Mouse (Mus musculus) liver, postnatal 0 days (tissue): ENCODE data around the gene Pde4b. TPM values are rescaled to one million over a fixed set of nuclear protein-coding genes. Genes with fewer than 3 reads are reported as not detected.

Experiments
- ATAC-seq: fragments of 200-750 bp; cut with Nextera tagmentation; 2 replicates; pipeline ENCODE4 v1.8.0; 2017; ENCODE audit warnings: mild to moderate bottlenecking, moderate library complexity
- DNase-seq: peaks from one replicate; pipeline ENCODE4 v3.0.0-alpha.2; 2016
- H3K27ac ChIP-seq: fragments of 300-500 bp; sonication (generic); 2 replicates; pipeline ENCODE4 v1.5.1; 2014; ENCODE audit warnings: antibody characterized with exemption, moderate library complexity, mild to moderate bottlenecking, low read depth
- H3K27me3 ChIP-seq: fragments of 300-500 bp; sonication (generic); 2 replicates; pipeline ENCODE4 v1.6.1; 2014; ENCODE audit warnings: low read length, control low read depth, mixed read lengths; ENCODE audit not compliant: insufficient read depth
- H3K36me3 ChIP-seq: fragments of 300-500 bp; sonication (generic); replicated peaks from 2 replicates; pipeline ENCODE4 v1.6.1; 2014; ENCODE audit warnings: mild to moderate bottlenecking, control low read depth, low read length, moderate library complexity, mixed read lengths; ENCODE audit not compliant: insufficient read depth
- H3K4me1 ChIP-seq: fragments of 300-500 bp; sonication (generic); 2 replicates; pipeline ENCODE4 v1.6.1; 2014; ENCODE audit warnings: antibody characterized with exemption, mild to moderate bottlenecking, control low read depth; ENCODE audit not compliant: insufficient read depth
- H3K4me2 ChIP-seq: fragments of 300-500 bp; sonication (generic); 2 replicates; pipeline ENCODE4 v1.6.1; 2014; ENCODE audit warnings: low read depth, mild to moderate bottlenecking, low read length, moderate library complexity, mixed read lengths
- H3K4me3 ChIP-seq: fragments of 300-500 bp; sonication (generic); 2 replicates; pipeline ENCODE4 v1.5.1; 2014; ENCODE audit warnings: low read depth, low read length
- H3K9ac ChIP-seq: fragments of 300-500 bp; sonication (generic); replicated peaks from 2 replicates; pipeline ENCODE4 v1.6.1; 2014; ENCODE audit warnings: mild to moderate bottlenecking, moderate library complexity
- H3K9me3 ChIP-seq: fragments of 300-500 bp; sonication (generic); 2 replicates; pipeline ENCODE4 v1.6.1; 2016; ENCODE audit warnings: mild to moderate bottlenecking, control low read depth, low read length, mixed read lengths
- CTCF ChIP-seq: sonication (generic); IDR thresholded peaks from 2 replicates; pipeline ENCODE4 v1.5.1; 2016; ENCODE audit warnings: antibody characterized with exemption, low read depth
- EP300 ChIP-seq: IDR thresholded peaks from 2 replicates; pipeline ENCODE4 v1.6.1; 2016; ENCODE audit warnings: antibody characterized with exemption, low read depth, mild to moderate bottlenecking
- WGBS: fragments of 180-500 bp; shearing (Covaris S2); extraction: QIAGEN DNeasy Blood & Tissue Kit; methylation state at CpG from one replicate; pipeline ENCODE4 v1.1.7; 2014; ENCODE audit not compliant: insufficient replicate concordance; 5-methylcytosine and 5-hydroxymethylcytosine counted together
- polyA plus RNA-seq: library from polyadenylated mRNA; unstranded; fragments of >200 nt; fragmentation: Nextera tagmentation; extraction: Ambion mirVana; gene quantifications from 2 replicates; pipeline ENCODE4 v1.2.1, GENCODE M21; 2015

The Pde4b gene
- polyA plus RNA-seq, 1 experiment from 2014 or later, result 3.7 TPM

GRCm38 (mm10) chr4:102527361-102527760 is 440.0 kb downstream of the Pde4b start:
- ATAC-seq, result no peak
- Histone ChIP-seq H3K27me3 (no peaks in the 10 kb centered on the region), H3K4me1 (peaks cover 4% of the 10 kb centered on the region; the same call in 1 of the 2 replicates), H3K4me2 (no peak overlapping the region), H3K9ac (no peak overlapping the region), H3K27ac (no peak overlapping the region), H3K4me3 (no peak overlapping the region), H3K36me3 (no peaks in the 10 kb centered on the region), H3K9me3 (no peaks in the 10 kb centered on the region)
- TF ChIP-seq EP300 (no peak), CTCF (no peak)
- WGBS, result 50% methylated on average over 7 of the region's 7 CpGs
- DNase-seq, result no peak

GRCm38 (mm10) chr4:102530797-102531196 is 443.5 kb downstream of the Pde4b start:
- TF ChIP-seq EP300, result no peak
- TF ChIP-seq CTCF, result no peak
- 75% methylated on average over 4 of the region's 4 CpGs for WGBS
- H3K27me3 ChIP-seq, result no peaks in the 10 kb centered on the region

GRCm38 (mm10) chr4:102531729-102532128 is 444.4 kb downstream of the Pde4b start:
- Histone ChIP-seq H3K9me3 (no peaks in the 10 kb centered on the region), H3K4me1 (peaks cover 10% of the 10 kb centered on the region), H3K4me2 (no peak overlapping the region), H3K36me3 (no peaks in the 10 kb centered on the region), H3K27me3 (no peaks in the 10 kb centered on the region), H3K27ac (no peak overlapping the region), H3K4me3 (no peak overlapping the region), H3K9ac (no peak overlapping the region)
- TF ChIP-seq CTCF, result no peak
- ATAC-seq, result no peak
- 33% methylated on average over 4 of the region's 4 CpGs for WGBS
- no peak for DNase-seq

More at GRCm38 (mm10) chr4:102530797-102531196, 443.5 kb downstream of the Pde4b start:
- no peak overlapping the region for H3K9ac ChIP-seq
- no peak overlapping the region for H3K4me2 ChIP-seq
- DNase-seq, result no peak
- no peak for ATAC-seq
- H3K27ac ChIP-seq, result no peak overlapping the region
- H3K4me1 ChIP-seq, result peaks cover 10% of the 10 kb centered on the region
- H3K9me3 ChIP-seq, result no peaks in the 10 kb centered on the region
- H3K4me3 ChIP-seq, result no peak overlapping the region
- no peaks in the 10 kb centered on the region for H3K36me3 ChIP-seq

- Histone ChIP-seq H3K4me1 (peaks cover 6% of the 10 kb centered on the region), H3K4me3 (no peak overlapping the region), H3K27me3 (no peaks in the 10 kb centered on the region), H3K4me2 (peak overlapping the region; percentile 29; the same call in 1 of the 2 replicates), H3K9ac (no peak overlapping the region), H3K27ac (peak overlapping the region; percentile 29; the same call in 1 of the 2 replicates), H3K36me3 (no peaks in the 10 kb centered on the region), H3K9me3 (no peaks in the 10 kb centered on the region)
- ATAC-seq (no peak), DNase-seq (peak; percentile 28)
- TF ChIP-seq CTCF (no peak), EP300 (no peak)
- WGBS, result 55% methylated on average over 8 of the region's 8 CpGs
Measured at GRCm38 (mm10) chr4:102533183-102534048, 446.1 kb downstream of the Pde4b start.

GRCm38 (mm10) chr4:102534049-102534730 is 446.8 kb downstream of the Pde4b start:
- peak overlapping the region; percentile 29; the same call in 1 of the 2 replicates for H3K27ac ChIP-seq
- no peak overlapping the region for H3K4me3 ChIP-seq
- peak overlapping the region; percentile 29; the same call in 1 of the 2 replicates for H3K4me2 ChIP-seq
- H3K27me3 ChIP-seq, result no peaks in the 10 kb centered on the region
- TF ChIP-seq EP300 (no peak), CTCF (no peak)
- no peaks in the 10 kb centered on the region for H3K36me3 ChIP-seq
- peaks cover 8% of the 10 kb centered on the region for H3K4me1 ChIP-seq
- ATAC-seq (no peak), DNase-seq (no peak)
- H3K9ac ChIP-seq, result no peak overlapping the region
- 55% methylated on average over 5 of the region's 5 CpGs for WGBS
- no peaks in the 10 kb centered on the region for H3K9me3 ChIP-seq

GRCm38 (mm10) chr4:102535886-102536285 is 448.5 kb downstream of the Pde4b start:
- no peak for ATAC-seq
- 65% methylated on average over 3 of the region's 3 CpGs for WGBS
- no peak overlapping the region for H3K9ac ChIP-seq

More at GRCm38 (mm10) chr4:102535886-102536285, 448.5 kb downstream of the Pde4b start:
- no peaks in the 10 kb centered on the region for H3K9me3 ChIP-seq
- no peaks in the 10 kb centered on the region for H3K27me3 ChIP-seq
- TF ChIP-seq EP300 (no peak), CTCF (no peak)
- DNase-seq, result no peak
- no peaks in the 10 kb centered on the region for H3K36me3 ChIP-seq
- no peak overlapping the region for H3K4me2 ChIP-seq
- H3K4me3 ChIP-seq, result no peak overlapping the region
- H3K4me1 ChIP-seq, result peaks cover 8% of the 10 kb centered on the region
- H3K27ac ChIP-seq, result no peak overlapping the region
